Mouse (Mus musculus) right cerebral cortex, adult 18-20 months (tissue): ENCODE results near the gene Car5b.

Experiments
- DNase-seq: peaks from one replicate; pipeline ENCODE4 v3.0.0; 2022; ENCODE audit warnings: mixed read lengths

Gene Car5b

DNA sequence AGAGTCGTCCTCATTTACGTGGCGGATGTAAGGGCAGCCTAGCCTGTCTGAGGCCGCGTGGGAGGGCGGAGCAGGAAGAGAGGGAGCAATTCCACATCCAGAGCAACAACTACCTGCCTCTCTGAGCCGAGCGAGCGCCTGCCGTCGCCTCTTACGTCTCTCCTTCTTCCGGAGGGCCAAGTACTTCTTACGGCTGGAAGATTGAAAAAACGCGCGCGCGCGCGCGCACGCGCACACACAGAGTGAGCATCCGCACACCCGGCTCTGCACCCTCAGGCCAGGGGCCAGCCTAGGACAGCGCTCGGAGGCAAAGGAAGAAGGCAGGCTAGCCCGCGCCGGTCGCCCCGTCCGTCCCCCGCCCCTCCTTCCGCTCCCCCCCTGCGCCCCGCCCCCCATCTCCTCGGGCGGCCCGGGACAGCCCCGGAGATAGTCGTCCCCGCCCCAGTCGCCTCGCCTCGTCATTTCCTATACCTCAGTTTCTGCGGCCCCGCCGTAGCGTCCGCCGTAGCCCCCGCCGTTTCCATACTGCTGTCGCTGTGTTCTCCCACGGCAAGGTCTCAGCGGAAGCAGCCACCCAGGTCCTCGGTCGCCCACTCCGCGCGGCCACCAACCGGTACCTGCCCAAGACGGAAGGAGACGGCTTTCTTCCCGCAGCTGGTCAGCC is 69.9 kb downstream of the Car5b start:
- DNase-seq = peak; percentile 47

DNA sequence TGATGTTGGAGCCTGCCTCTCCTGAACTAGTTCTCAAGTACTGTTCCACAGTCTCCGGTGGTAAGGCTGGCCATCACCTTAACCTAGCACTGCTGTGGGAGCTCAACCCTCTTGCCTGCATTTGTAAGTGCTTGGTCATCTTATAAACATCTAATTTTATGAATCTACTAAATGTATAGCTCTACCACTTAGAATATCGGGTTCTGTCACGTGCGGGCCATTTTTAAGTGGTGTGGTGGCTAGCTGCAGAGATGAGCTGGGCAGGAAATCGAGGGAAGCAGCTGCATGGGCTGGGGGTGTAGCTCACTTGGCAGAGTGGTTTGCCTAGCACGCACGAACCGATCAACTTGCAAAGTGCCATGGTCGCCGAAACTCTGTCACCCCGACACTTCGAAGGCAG is 70.4 kb downstream of the Car5b start:
- no peak for DNase-seq

DNA sequence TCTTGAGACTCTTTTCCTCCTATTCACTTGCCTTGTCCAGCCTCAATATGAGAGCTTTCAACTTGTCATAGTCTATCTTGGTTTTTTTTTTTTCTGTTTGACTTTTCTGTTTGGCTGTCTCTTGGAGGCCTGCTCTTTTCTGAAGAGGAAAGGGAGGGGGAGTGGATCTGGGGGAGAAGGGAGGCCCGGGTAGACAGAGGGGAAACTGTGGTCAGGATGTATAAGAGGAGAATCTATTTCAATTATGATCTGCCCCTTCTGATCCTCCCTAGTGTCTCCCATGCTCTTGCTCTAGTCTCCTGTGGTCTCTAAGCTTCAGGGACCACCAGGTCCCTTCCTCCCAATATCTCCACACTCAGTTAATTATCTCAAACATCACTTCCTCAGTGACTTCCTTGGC is 76.2 kb downstream of the Car5b start:
- no peak for DNase-seq

DNA sequence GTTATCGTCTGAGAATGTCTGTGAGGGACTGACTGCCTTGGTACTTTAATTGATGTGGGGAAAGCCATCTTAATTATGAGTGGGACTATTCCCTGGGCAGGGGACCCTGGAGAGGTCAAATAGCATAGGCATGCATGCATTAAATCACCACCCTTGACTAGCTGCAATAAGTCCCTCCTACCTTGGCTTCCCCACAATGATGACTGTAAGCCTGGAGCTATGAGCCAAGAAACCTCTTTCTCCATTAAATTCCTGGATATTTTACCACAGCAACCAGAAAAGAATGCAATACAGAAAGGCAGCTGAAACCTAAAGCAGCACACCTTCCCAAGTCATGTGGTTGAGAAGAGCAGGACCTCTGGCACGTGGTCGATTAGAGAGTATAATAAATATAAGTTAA is 83.4 kb downstream of the Car5b start:
- no peak for DNase-seq

DNA sequence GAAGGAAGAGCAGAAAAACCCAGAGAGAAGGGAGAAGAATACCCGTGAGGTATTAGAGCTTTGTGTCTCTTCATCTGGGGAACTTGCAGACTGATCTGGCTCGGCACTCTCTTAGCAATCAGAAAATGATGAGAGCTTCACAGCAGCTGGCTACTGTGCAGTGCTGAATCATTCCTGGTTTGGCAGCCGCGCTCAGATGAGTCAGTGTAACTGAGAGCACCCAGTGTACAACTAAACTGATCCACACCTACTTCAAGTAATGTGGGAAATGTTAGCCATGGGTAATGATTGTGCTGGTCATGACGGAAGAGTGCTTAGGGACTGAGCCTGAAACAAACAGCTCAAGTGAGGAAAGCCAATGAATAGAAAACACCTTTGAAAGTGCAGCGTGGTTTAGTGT is 89.2 kb downstream of the Car5b start:
- peak; percentile 73 for DNase-seq

DNA sequence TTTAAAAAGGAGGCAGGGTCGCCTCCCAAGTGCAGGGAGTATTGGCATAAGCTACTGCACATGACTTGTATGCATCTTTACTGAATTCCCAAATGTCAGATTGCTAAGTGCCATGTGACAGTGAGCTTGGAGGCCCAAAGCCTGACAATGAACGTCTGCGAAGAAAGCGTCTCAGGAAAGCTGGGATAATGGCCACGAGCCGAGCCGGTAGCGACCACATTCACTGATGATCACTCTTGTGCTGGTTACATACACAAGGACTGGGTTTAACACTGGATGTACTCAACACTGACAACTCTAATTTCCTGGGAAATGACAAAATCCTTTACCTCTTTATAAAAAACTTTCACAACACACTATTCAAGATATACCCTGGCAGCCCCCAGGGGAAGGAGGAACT is 93.1 kb downstream of the Car5b start:
- no peak for DNase-seq

DNA sequence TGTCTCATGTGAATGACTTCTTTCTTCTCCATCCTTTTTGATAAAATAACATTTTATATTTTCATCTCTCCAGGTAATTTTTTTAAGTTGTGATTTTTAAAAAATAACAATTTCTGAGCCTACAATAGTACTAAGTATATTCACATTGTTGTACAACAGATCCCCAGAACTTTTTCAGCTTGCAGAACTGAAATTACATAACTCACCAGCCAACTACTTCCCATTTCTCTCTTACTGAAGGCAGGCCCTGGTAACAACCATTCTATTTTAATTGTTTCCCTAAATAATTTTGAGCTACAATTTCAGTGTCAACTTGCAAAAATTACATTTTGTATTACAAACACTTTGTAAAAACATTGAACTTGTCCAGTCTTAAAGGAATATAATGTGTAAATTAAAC is 98.2 kb downstream of the Car5b start:
- DNase-seq = no peak
